23 mouse cellular contexts compared by ENCODE assay signal in genomic region chr5:31931637-31932036, GRCm38 (mm10).
DNase-seq lines count a peak whose midpoint lies in the region; ATAC-seq and TF ChIP-seq lines count a peak whose summit lies in the region.
"Had no signal": no experiment of that assay in that cellular context is flagged by ENCODE, and none has a peak within 500 bp of the region (broad histone marks: within the 10 kb centered on the region; RNA-seq: fewer than 3 reads in every experiment).

No protein-coding gene starts in this region.

- TF ChIP-seq POLR2A in embryonic fibroblast, embryonic 13.5 days (IDR thresholded peaks at IDR 0.05; ENCODE audit: low read depth, low read length): no peak

- no peak for ATAC-seq in lung, embryonic 14.5 days (ENCODE audit: insufficient read depth)
- no peak for ATAC-seq in stomach, embryonic 16.5 days (ENCODE audit: insufficient read depth, low FRiP score)
- ATAC-seq: forebrain, embryonic 15.5 days had no signal

- no peak overlapping the region for H3K9ac ChIP-seq in lung, embryonic 14.5 days
- no peak overlapping the region for H3K9ac ChIP-seq in stomach, embryonic 16.5 days (ENCODE audit: low read length)
- H3K9ac ChIP-seq: forebrain, embryonic 15.5 days; hindbrain, embryonic 15.5 days; limb, embryonic 13.5 days; liver, embryonic 14.5 days had no signal

- H3K27me3 ChIP-seq in lung, embryonic 14.5 days (ENCODE audit: insufficient read depth, low read length): no peaks in the 10 kb centered on the region
- no peaks in the 10 kb centered on the region for H3K27me3 ChIP-seq in stomach, embryonic 16.5 days (ENCODE audit: control insufficient read depth, insufficient read depth, low read length)
- H3K27me3 ChIP-seq: forebrain, embryonic 15.5 days; hindbrain, embryonic 15.5 days; limb, embryonic 13.5 days had no signal

- H3K4me2 ChIP-seq in lung, embryonic 14.5 days: no peak overlapping the region
- H3K4me2 ChIP-seq in stomach, embryonic 16.5 days (ENCODE audit: low read depth, low read length): no peak overlapping the region
- H3K4me2 ChIP-seq: forebrain, embryonic 15.5 days; hindbrain, embryonic 15.5 days; limb, embryonic 13.5 days; midbrain, embryonic 11.5 days had no signal

- DNase-seq in gastrocnemius, adult 2 months: no peak
- no peak for DNase-seq in gastrocnemius, adult 8-10 months (ENCODE audit: low spot score in 2 of 2)
- DNase-seq in lung, embryonic 14.5 days: no peak
- DNase-seq in lung, postnatal 10 days: no peak
- DNase-seq in cerebellum, adult 8-10 months: no peak
- no peak for DNase-seq in kidney, adult 11 months
- DNase-seq: adrenal gland, postnatal 25 days; cerebellum, adult 9-11 months; gastrocnemius, postnatal 14 days; heart, adult 11 months; kidney, adult 8-10 months; kidney, postnatal 10 days; layer of hippocampus, postnatal 36 days; thymus, adult 2 months; thymus, postnatal 4 days had no signal

- TF ChIP-seq CTCF in gastrocnemius, adult 2 months (IDR thresholded peaks at IDR 0.05): no peak
- TF ChIP-seq CTCF in lung, embryonic 14.5 days (IDR thresholded peaks at IDR 0.05; ENCODE audit: low read depth): no peak
- TF ChIP-seq CTCF in embryonic fibroblast, embryonic 13.5 days (IDR thresholded peaks at IDR 0.05; ENCODE audit: borderline replicate concordance, insufficient read depth, low read length): no peak

- WGBS in lung, embryonic 14.5 days: 75% methylated on average over 1 of the region's 1 CpGs
- 65% methylated on average over 1 of the region's 1 CpGs for WGBS in stomach, embryonic 16.5 days

- H3K27ac ChIP-seq in gastrocnemius, adult 2 months: 0 out of 2 replicates have a peak overlapping the region, but pooled peaks have one; percentile 35
- H3K27ac ChIP-seq in lung, embryonic 14.5 days (ENCODE audit: low read depth): peak overlapping the region; percentile 9; the same call in 1 of the 2 replicates
- peak overlapping the region; percentile 72; the same call in 1 of the 2 replicates for H3K27ac ChIP-seq in embryonic fibroblast, embryonic 13.5 days (ENCODE audit: insufficient read depth, low read length)
- H3K27ac ChIP-seq in stomach, embryonic 16.5 days (ENCODE audit: low read length): peak overlapping the region; percentile 57
- H3K27ac ChIP-seq: forebrain, embryonic 15.5 days; hindbrain, embryonic 15.5 days; limb, embryonic 13.5 days; liver, embryonic 14.5 days had no signal

- 0 out of 2 replicates have a peak, but pooled peaks cover 2% of the 10 kb centered on the region for H3K4me1 ChIP-seq in lung, embryonic 14.5 days (ENCODE audit: insufficient read depth)
- peaks cover 19% of the 10 kb centered on the region for H3K4me1 ChIP-seq in embryonic fibroblast, embryonic 13.5 days (ENCODE audit: control insufficient read depth, insufficient read depth, low read length)
- H3K4me1 ChIP-seq in stomach, embryonic 16.5 days (ENCODE audit: control insufficient read depth, insufficient read depth, low read length): peaks cover 10% of the 10 kb centered on the region; the same call in 1 of the 2 replicates
- H3K4me1 ChIP-seq: hindbrain, embryonic 15.5 days had no signal

- no peaks in the 10 kb centered on the region for H3K36me3 ChIP-seq in lung, embryonic 14.5 days (ENCODE audit: insufficient read depth)
- H3K36me3 ChIP-seq in stomach, embryonic 16.5 days (ENCODE audit: control insufficient read depth, insufficient read depth, low read length): no peaks in the 10 kb centered on the region
- H3K36me3 ChIP-seq: forebrain, embryonic 15.5 days; hindbrain, embryonic 15.5 days; limb, embryonic 13.5 days had no signal

- no peaks in the 10 kb centered on the region for H3K9me3 ChIP-seq in lung, embryonic 14.5 days (ENCODE audit: low read depth, low read length)
- 0 out of 2 replicates have a peak, but pooled peaks cover under 1% of the 10 kb centered on the region for H3K9me3 ChIP-seq in stomach, embryonic 16.5 days (replicated peaks; ENCODE audit: control insufficient read depth, low read length)
- H3K9me3 ChIP-seq: forebrain, embryonic 15.5 days; hindbrain, embryonic 15.5 days; limb, embryonic 13.5 days had no signal

- intact Hi-C loops in gastrocnemius, adult 2 months (cut with DNase I): loop anchor here (5.0 kb wide), 1 partner anchor 206 kb away; the partner anchor contains the start of gene Fosl2

- H3K4me3 ChIP-seq in gastrocnemius, adult 2 months: no peak overlapping the region
- no peak overlapping the region for H3K4me3 ChIP-seq in lung, embryonic 14.5 days (ENCODE audit: low read depth, low read length)
- no peak overlapping the region for H3K4me3 ChIP-seq in embryonic fibroblast, embryonic 13.5 days (ENCODE audit: insufficient read depth, low read length)
- no peak overlapping the region for H3K4me3 ChIP-seq in stomach, embryonic 16.5 days (replicated peaks; ENCODE audit: low read length)
- H3K4me3 ChIP-seq: forebrain, embryonic 15.5 days; hindbrain, embryonic 15.5 days; layer of hippocampus, adult 2 months; limb, embryonic 13.5 days had no signal

Comparison
In these comparisons a context has a peak if more than half of its experiments do, and no peak if none do; other contexts are left out.
1. H3K27ac ChIP-seq: peak in every context shown above with its lines; median percentile 72 in embryonic fibroblast, embryonic 13.5 days; 57 in stomach, embryonic 16.5 days; 35 in gastrocnemius, adult 2 months; 9 in lung, embryonic 14.5 days.